Mouse (Mus musculus) thymus, postnatal 25 days (tissue): ENCODE measurements at regions not wholly inside any gene's neighbourhood (a gene's known extent, or its start where the extent isn't known, plus 50 kb on each side); places are given as distances from the start of the nearest gene placed in this dataset.

ENCODE experiments used
- DNase-seq: peaks from one replicate; pipeline ENCODE4 v3.0.0; 2022

GRCm38 (mm10) chr15:49812885-49813284 lies 4071.8 kb upstream of the Gm7489 start:
- no peak for DNase-seq

- DNase-seq, result peak; percentile 22
These were observed 4024.4 kb upstream of the Gm7489 start for GRCm38 (mm10) chr15:49860331-49860730.

GRCm38 (mm10) chr15:49874555-49874954 lies 4010.2 kb upstream of the Gm7489 start:
- DNase-seq, result no peak

GRCm38 (mm10) chr15:49885947-49886346 lies 3998.8 kb upstream of the Gm7489 start:
- no peak for DNase-seq

GRCm38 (mm10) chr15:49896045-49896444 lies 3988.7 kb upstream of the Gm7489 start:
- no peak for DNase-seq

GRCm38 (mm10) chr15:49898783-49899182 lies 3985.9 kb upstream of the Gm7489 start:
- DNase-seq, result no peak

- no peak for DNase-seq
These were observed 3984.9 kb upstream of the Gm7489 start for GRCm38 (mm10) chr15:49899782-49900181.
